Mouse (Mus musculus): ENCODE measurements at regions not wholly inside any gene's neighbourhood (a gene's known extent, or its start where the extent isn't known, plus 50 kb on each side); places are given as distances from the start of the nearest gene placed in this dataset.

- DNase-seq (ENCODE audit: low spot score): no peak
Measured at GRCm38 (mm10) chr7:125033778-125034177, 410.7 kb upstream of the Kdm8 start.

GRCm38 (mm10) chr7:125034196-125034595 lies 410.3 kb upstream of the Kdm8 start:
- DNase-seq (ENCODE audit: low spot score): no peak

DNA sequence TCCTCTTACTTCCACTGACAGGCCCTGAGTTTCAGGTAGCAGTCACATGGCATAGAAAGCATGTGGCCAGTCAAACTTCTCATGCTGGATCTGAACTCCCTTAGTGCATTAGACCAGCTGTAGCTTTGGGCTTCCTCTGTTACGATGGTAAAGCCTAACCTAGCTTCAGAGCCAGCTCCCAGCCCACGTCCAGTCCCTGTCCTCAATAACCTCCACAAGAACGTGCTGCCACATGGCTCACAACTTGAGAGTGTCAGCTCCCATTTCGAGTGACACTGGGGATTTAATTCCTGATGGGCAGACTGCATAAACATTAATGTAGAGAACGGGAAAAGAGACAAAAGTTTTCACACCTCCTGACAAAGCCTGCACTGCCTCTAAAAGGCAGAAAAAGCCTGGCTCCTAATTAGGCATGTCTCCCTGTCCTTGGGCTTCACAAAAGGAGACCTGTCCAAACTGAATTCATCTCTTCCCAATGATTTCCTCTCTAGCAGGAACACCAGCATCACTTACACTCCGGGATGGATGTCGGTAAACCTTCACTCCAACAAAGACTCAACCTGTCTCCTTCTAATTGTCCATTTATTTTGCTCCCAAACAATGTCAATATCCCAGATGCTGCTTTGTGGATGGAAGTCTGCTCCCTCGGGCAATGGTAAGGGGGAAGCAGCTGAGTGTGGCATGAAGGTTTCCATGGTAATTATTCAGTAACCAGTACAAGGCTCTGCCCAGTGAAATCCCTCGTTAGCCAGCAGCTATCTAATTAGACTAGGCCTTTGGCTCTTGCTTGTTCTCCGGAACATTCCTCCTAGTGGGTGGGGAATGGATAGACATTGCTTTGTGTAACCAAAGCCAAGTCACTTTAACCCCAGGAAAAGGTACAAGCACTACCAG lies 408.1 kb upstream of the Kdm8 start:
- no peak for DNase-seq (ENCODE audit: low spot score)

DNA sequence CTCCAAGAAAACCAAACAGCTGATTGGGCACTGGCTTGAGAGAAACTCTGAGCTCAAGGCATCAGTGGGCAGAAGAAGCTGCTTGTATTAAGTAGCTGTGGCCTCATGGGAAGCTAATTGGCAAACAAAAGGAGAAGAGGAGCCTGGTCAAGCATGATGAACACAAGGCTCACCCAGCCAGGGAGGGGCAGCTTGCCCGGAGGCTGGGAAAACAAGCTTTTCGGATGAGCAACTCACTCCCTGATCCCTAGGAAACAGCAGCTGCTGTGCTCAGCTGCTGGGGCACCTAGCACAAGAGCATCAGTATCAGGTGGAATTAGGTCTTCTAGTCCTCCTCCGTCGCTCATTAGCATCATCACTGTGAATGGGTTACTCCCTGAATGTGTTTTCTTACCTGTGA lies 405.6 kb upstream of the Kdm8 start:
- DNase-seq (ENCODE audit: low spot score): no peak

DNA sequence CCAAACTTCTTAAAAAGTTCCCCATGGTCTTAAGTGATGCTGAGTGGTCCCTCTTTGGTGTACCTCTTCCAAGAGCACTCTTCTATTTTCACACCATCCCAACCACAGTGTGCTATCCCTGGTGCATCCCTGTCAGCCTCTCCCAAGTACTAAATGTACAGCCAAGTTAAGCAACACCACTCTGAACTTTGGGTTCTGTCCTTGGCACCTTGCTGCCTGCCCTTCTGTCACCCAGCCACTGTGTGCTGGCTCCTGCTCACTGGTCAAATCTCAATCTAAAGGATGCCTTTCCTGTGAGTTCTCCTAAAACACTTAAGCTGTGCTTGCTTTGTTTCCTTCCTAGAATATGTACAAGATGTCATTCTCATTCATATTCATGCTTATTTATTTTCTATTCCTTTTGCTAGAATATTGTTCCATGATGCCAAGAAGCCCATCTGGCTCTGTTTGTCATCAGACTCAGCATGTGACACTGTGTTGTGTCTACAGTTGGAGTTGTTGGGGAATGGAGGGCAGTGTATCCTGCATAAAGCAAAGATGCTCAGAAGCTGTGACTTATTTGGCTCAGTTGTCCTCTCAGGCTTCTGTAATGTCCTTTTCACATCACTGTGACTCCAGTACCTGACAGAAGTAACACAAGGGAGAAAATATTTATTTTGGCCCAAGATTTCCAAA lies 388.4 kb upstream of the Kdm8 start:
- no peak for DNase-seq (ENCODE audit: low spot score)

GRCm38 (mm10) chr7:125102464-125102863 lies 342.0 kb upstream of the Kdm8 start:
- no peak for DNase-seq (ENCODE audit: low spot score)

DNA sequence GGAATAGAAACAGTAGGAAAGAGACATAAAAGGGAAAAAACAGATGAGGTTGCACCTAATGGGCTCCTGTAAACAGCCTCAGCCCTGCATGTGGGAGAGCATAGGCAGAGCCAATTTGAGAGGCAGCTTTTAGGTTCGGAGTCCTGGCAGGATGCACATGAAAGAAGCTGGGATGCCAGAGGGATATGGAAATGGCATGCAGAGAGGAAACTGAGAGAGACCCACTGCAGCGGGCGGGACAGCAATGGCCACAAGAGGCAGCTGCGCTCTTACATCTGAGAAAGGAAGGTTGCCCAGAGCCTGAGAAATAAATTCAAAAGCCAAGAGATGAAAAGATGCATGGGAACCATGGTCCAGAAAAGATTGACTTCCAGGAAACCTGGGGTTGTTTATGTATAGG lies 340.5 kb upstream of the Kdm8 start:
- DNase-seq (ENCODE audit: low spot score): no peak

DNA sequence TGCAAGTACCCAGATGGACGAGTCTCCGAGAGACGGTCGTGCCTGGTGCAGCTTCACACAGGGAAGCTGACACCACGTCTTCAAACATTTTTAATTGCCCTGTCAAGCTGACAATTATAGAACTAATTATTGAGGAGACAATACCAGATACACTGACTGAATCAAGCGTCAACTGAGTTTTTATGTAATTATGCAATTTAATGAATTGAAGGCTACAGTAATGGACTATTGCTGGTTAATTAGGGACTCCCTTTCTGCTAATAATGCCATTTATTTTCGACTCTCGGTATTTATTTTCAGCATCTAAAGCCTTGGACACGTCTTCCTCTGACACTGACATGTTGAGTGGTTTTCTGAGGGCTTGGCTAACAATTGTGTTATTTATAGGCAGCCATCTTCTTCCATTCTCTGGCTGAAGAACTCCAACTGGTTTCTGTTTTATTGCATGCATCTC lies 331.6 kb upstream of the Kdm8 start:
- DNase-seq (ENCODE audit: low spot score): no peak

DNA sequence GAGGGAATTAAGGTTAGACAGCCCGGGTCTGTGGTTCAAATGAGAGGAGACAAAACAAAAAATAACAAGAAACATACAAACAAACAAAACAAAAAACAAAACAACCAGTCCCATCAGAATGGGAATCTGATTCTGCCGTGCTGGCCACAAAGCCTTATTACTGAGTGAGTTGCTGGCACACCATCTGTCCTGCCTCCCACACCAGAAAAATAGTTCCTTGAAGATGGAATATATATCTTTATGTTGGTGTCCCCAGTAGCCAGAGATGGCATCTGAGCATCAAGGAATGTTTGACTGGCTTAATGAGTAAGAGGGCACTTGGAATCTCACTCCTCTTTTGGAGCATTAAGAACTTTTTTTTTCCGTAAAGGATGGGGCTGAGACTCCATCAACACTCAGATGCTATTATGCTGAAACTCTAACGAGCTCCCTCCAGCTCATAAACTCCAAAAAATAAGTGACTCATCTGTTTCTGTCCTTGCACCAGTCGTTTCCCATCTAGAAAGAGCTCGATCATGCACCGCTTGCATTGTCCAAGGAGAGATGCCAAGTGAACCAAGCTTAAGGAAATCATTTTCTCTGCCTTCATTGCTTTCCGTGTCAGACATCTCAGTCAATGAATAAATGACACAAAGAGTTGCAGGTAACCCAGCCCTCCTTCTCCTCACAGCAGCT lies 329.0 kb upstream of the Kdm8 start:
- DNase-seq (ENCODE audit: low spot score): no peak

DNA sequence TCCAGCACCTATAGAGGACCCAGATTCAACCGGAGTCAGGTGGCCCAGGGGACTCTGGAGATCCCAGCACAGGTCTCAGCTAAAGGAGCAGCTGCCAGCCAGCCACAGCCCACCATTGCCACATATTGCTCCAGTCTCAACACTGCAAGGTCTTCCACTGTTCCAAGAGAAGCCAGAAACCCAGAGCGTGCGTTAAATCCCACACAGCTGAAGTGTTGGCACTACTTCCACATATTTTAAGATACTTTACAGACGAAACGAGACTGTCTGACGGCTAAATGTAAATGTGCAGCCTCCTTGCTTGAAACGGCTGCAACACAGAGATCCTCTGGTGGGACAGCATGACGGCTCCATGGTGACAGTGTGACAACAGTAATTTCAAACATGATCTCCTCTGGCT lies 327.3 kb upstream of the Kdm8 start:
- DNase-seq (ENCODE audit: low spot score): no peak

DNA sequence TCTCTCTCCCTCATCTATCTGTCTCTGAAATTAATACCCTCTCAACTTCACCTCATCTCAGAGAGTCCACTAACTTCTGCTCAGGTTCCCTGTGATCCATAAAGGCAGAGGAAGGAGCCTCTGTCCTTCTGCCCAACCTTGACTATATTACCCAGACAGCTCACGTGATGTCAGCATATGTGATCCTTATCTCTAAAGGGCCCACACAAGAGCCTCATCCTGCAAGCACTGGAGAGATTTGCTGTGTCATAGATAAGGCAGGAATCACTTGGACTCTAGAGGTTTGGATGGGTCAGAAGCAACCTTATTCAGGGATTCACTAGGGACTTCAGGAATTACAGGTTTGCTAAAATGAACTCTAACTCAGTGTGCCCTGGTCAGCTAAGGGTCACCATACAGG lies 315.3 kb upstream of the Kdm8 start:
- DNase-seq (ENCODE audit: low spot score): no peak

- no peak for DNase-seq (ENCODE audit: low spot score)
Measured at GRCm38 (mm10) chr7:125131968-125132367, 312.5 kb upstream of the Kdm8 start.

DNA sequence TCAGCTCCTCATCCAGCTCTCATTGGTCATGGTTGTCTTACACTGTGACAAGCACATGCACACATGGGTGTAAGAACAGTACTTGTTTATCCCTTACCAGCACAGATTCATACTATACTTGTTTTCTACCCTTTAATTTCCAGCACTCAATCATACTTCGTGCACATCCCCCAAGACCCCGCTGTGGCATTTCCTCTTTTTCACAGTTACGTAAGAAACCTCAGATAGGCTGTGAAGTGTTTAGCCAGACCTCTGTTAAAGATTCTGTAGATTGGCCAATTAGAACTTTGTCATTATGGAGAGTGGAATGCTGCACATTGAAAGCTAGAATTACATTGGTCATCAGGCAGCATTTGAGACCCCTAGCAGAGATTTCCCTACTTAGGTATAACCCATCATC lies 305.9 kb upstream of the Kdm8 start:
- DNase-seq (ENCODE audit: low spot score): no peak

GRCm38 (mm10) chr7:125139196-125139595 lies 305.3 kb upstream of the Kdm8 start:
- no peak for DNase-seq (ENCODE audit: low spot score)

DNA sequence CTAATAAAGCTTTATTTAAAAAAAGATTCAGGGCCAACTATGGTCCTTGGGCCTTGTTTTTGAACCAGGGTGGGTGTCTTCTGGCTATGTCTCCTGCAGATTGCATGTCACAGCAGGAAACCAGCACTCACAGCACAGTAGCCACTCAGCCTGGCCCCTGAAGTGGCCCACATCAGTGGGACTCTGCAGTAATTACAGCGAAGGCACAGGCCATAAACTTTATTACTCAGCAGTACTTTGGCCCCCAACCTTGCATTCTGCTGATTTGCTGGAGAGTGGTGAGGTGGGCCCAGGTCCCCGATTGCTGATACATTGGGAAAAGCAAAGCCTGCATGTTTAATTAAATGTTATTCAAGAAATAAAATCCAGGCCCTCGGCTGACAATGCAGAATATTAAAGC lies 303.6 kb upstream of the Kdm8 start:
- DNase-seq (ENCODE audit: low spot score): no peak

DNA sequence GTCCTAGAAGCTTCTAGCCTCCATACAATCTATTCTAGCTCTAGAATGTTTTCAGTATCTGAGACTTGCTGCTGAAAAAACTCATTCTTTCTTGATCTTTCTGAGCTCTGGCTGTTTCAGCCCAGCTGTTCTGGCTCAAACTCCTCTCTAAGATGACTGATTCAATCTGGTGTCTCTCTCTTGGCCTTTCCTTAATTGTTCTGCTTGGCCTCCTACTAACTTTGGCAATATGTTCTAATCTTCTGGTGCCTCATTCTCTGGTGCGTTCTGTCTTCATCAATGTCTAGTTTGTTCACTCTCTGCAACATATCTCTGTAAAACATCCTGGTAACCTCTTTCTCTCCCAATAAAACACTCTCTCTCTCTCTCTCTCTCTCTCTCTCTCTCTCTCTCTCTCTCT lies 302.6 kb upstream of the Kdm8 start:
- no peak for DNase-seq (ENCODE audit: low spot score)

GRCm38 (mm10) chr7:125146025-125146424 lies 298.5 kb upstream of the Kdm8 start:
- no peak for DNase-seq (ENCODE audit: low spot score)

DNA sequence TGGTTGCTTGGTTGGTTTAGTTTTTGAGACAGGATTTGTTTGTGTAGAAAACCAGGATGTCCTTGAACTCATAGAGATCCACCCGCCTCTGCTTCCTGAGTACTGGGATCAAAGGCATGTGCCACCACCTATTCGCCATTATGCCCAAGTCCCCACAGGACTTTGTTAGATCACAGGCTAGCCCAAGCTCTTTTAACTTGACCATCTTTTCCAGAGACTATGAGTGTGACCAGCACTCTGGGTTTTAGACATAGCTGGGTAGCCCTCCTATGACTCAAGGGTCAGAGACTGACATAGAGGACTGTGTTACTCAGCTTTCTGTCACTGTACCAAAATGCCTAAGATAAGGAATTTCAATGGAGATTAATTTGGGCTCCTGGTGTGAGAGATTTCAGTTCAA lies 295.3 kb upstream of the Kdm8 start:
- no peak for DNase-seq (ENCODE audit: low spot score)

- DNase-seq (ENCODE audit: low spot score): no peak
Measured at GRCm38 (mm10) chr7:125149740-125150139, 294.7 kb upstream of the Kdm8 start.

DNA sequence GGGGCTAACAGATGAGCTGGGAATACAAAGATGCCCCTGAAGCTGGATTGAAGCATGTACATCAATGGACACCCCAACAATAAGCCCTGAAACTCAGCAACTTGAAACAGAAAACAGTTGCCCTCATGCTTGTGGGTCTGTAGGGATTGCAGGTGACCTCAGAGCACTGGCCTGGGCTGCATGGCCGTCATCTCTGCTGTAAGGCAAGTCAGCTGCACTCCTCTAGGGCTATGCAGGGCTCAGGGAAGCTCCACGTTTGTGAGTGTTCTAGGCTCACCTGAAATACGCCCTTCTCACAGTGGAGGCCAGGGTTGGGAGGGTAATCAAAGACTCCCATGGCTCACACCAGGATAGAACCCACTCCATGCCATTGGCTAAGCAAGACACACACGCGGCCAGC lies 292.2 kb upstream of the Kdm8 start:
- DNase-seq (ENCODE audit: low spot score): no peak

DNA sequence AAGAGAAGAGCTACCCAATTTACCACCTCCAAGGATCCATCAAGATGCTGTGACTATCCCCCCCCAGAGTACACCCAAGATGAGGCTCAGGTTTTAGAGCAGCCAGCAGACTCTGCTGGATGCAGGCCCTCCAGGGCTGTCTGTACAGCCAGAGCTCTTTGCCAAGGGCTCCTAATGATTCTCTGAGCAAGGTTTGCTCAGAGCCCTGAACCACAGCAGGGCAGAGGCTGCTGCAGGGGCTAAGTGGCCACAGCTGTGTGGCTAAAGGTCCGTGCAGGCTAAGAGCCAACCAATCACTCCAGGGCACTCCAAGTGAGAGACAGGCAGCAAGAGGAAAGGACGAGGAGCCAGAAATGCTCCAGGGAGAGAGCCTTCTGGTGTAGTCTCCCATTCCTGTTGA lies 289.2 kb upstream of the Kdm8 start:
- DNase-seq (ENCODE audit: low spot score): no peak

DNA sequence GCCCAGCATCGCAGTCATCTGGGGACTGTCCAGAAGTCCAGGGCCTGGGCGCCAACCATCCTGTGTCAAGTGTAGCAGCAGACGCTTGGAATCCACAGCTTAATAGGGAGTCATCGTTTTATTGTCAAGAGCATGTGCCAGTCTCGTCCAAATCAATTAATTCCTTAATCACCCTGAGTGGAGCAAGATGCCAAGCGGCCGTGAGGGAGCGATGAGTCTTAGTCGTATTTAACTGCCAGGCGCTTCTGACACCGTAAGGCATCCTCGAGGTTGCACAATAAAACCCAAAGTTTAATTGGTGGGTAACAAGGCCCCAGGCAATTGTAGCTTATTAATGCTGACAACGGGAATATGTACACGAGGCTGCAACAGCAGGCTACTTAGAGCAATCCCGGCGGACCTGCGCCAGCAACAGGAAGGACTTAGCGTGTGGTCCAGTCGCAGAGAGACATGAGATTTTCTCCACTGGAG lies 277.6 kb upstream of the Kdm8 start:
- DNase-seq (ENCODE audit: low spot score): no peak

- DNase-seq (ENCODE audit: low spot score): no peak
Measured at GRCm38 (mm10) chr7:125167666-125168065, 276.8 kb upstream of the Kdm8 start.
